Mouse (Mus musculus): ENCODE results near the gene Rps27. TPM values are rescaled to one million over a fixed set of nuclear protein-coding genes. Genes with fewer than 3 reads are reported as not detected.

Gene Rps27
- polyA plus RNA-seq, 1 experiment from 2014 or later, result 2,244 TPM

DNA sequence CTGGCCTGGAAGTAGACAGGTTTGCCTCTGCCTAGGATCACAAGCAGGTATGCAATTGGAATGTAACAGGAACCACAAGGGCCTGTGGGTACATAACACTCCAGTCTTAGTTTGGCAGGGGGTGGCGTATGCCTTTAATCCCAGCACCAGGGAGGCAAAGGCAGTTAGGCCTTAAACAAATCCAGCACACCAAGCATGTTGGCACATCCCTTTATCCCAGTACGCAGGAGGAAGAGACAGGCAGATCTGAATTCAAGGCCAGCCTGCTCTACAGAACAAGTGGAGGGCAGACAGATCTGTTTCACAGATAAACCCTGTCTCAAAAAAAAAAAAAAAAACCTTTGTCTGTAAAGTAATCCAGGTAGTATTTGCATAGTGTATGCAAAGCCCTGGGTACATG lies 4.8 kb downstream of the Rps27 start:
- 89% methylated on average over 2 of the region's 2 CpGs for WGBS
- no peak for ATAC-seq (replicated peaks; ENCODE audit: low FRiP score, low TSS enrichment, low read depth)

DNA sequence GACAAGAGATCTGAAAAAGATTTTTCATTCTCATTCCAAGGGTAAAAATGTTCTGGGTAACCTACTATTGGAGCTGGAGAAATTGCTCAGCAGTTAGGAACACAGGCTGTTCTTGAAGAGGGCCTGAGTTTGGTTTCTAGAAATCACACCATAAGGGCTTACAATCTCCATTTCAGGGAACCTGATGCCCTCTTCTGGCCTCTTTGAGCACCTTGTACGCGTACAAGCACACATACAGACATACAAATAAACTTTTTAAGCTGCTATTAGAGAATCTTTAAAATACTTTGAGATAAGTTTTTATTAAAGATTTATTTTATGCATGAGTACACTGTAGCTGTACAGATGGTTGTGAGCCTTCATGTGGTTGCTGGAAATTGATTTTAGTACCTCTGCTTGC lies 8.9 kb downstream of the Rps27 start:
- no peak for ATAC-seq (replicated peaks; ENCODE audit: low FRiP score, low TSS enrichment, low read depth)
- H3K9me3 ChIP-seq (ENCODE audit: control insufficient read depth, low read length), result no peaks in the 10 kb centered on the region
- no peak overlapping the region for H3K27ac ChIP-seq (ENCODE audit: low read depth)
- no peak overlapping the region for H3K4me3 ChIP-seq (ENCODE audit: low read depth, low read length)
- H3K27me3 ChIP-seq (replicated peaks; ENCODE audit: control insufficient read depth, insufficient read depth, low read length), result no peaks in the 10 kb centered on the region
- H3K36me3 ChIP-seq (ENCODE audit: control insufficient read depth, insufficient read depth, low read length), result peaks cover 24% of the 10 kb centered on the region
- H3K4me1 ChIP-seq (replicated peaks; ENCODE audit: control insufficient read depth, insufficient read depth, low read length), result no peaks in the 10 kb centered on the region
- 92% methylated on average over 2 of the region's 2 CpGs for WGBS
- H3K4me2 ChIP-seq (ENCODE audit: low read length), result no peak overlapping the region
- DNase-seq (ENCODE audit: low spot score), result no peak
- no peak overlapping the region for H3K9ac ChIP-seq (ENCODE audit: low read length)

More for the DNA sequence above, 4.8 kb downstream of the Rps27 start:
- DNase-seq (ENCODE audit: low spot score), result no peak
- Histone ChIP-seq H3K36me3 (ENCODE audit: control insufficient read depth, insufficient read depth, low read length) (peaks cover 53% of the 10 kb centered on the region), H3K4me3 (ENCODE audit: low read depth, low read length) (no peak overlapping the region), H3K4me1 (replicated peaks; ENCODE audit: control insufficient read depth, insufficient read depth, low read length) (peaks cover 15% of the 10 kb centered on the region), H3K4me2 (ENCODE audit: low read length) (no peak overlapping the region), H3K27ac (ENCODE audit: low read depth) (no peak overlapping the region), H3K27me3 (replicated peaks; ENCODE audit: control insufficient read depth, insufficient read depth, low read length) (no peaks in the 10 kb centered on the region), H3K9ac (ENCODE audit: low read length) (no peak overlapping the region), H3K9me3 (ENCODE audit: control insufficient read depth, low read length) (no peaks in the 10 kb centered on the region)

DNA sequence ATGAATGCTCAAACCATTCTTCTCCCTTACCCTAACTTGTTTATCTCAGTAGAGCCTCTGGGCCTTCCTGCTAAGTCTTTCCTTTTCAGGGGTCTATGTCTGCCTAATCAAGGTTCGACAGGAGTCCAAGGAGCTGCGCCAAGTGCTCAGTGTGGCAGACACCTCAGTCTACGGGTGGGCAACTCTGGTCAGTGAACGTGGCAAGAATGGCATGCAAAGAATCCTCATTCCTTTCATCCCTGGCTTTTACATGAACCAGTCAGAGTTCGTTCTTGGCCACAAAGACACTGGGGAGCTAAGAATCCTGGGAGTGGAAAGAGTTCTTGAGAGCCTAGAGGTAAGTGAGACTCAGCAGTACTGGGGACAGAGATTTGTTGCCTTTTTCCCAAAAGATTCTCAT lies 9.8 kb downstream of the Rps27 start:
- no peaks in the 10 kb centered on the region for H3K27me3 ChIP-seq (replicated peaks; ENCODE audit: control insufficient read depth, insufficient read depth, low read length)
- ATAC-seq (replicated peaks; ENCODE audit: low FRiP score, low TSS enrichment, low read depth) (no peak), DNase-seq (ENCODE audit: low spot score) (no peak)
- peaks cover 14% of the 10 kb centered on the region for H3K36me3 ChIP-seq (ENCODE audit: control insufficient read depth, insufficient read depth, low read length)
- no peak overlapping the region for H3K27ac ChIP-seq (ENCODE audit: low read depth)
- 65% methylated on average over 5 of the region's 5 CpGs for WGBS
- H3K9ac ChIP-seq (ENCODE audit: low read length), result no peak overlapping the region
- H3K9me3 ChIP-seq (ENCODE audit: control insufficient read depth, low read length), result no peaks in the 10 kb centered on the region
- no peak overlapping the region for H3K4me2 ChIP-seq (ENCODE audit: low read length)
- H3K4me1 ChIP-seq (replicated peaks; ENCODE audit: control insufficient read depth, insufficient read depth, low read length), result no peaks in the 10 kb centered on the region
- no peak overlapping the region for H3K4me3 ChIP-seq (ENCODE audit: low read depth, low read length)

DNA sequence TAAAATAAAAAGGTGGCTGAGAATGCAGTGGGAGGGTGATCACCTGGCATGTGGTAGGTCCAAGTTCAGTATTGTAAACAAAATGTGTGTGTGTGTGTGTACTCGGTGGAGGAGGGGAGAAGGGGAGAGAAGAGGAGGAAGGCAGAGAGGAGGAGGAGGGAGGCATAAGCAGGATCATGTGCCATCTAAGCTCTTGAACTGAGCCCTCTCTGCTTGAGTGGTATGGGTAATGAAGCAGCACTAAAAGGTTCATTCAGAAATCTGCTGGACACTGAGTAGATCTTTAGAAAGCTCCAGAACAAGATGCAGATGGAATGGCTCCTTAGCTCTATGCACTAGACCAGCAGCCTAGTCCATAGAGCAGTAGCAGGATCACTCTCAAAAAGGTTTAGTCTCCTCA lies 10.6 kb downstream of the Rps27 start:
- Histone ChIP-seq H3K4me3 (ENCODE audit: low read depth, low read length) (no peak overlapping the region), H3K4me1 (replicated peaks; ENCODE audit: control insufficient read depth, insufficient read depth, low read length) (no peaks in the 10 kb centered on the region), H3K9me3 (ENCODE audit: control insufficient read depth, low read length) (no peaks in the 10 kb centered on the region), H3K9ac (ENCODE audit: low read length) (no peak overlapping the region), H3K27ac (ENCODE audit: low read depth) (no peak overlapping the region), H3K36me3 (ENCODE audit: control insufficient read depth, insufficient read depth, low read length) (peaks cover 7% of the 10 kb centered on the region), H3K4me2 (ENCODE audit: low read length) (no peak overlapping the region), H3K27me3 (replicated peaks; ENCODE audit: control insufficient read depth, insufficient read depth, low read length) (no peaks in the 10 kb centered on the region)
- 52% methylated on average over 1 of the region's 1 CpGs for WGBS
- ATAC-seq (replicated peaks; ENCODE audit: low FRiP score, low TSS enrichment, low read depth) (no peak), DNase-seq (ENCODE audit: low spot score) (no peak)

DNA sequence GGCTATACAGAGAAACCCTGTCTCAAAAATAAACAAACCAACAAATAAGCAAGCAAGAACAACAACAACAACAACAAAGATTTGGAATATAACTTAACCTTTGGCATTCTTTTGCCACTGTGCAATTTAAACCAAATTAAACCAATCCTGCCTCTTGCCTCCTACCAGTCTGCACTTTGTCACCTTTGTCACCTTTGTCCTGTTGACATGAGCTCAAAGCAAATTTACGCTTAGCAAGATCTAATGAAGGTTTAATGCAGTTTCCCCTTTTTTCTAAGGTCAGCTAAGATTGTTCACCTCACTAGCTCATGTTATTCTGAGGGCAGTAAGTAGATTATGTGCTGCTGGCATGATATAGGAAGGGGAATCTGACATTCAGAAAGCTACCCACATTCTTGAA lies 15.9 kb downstream of the Rps27 start:
- H3K4me3 ChIP-seq (ENCODE audit: low read depth, low read length), result no peak overlapping the region
- no peaks in the 10 kb centered on the region for H3K9me3 ChIP-seq (ENCODE audit: control insufficient read depth, low read length)
- H3K36me3 ChIP-seq (ENCODE audit: control insufficient read depth, insufficient read depth, low read length), result no peaks in the 10 kb centered on the region
- no peak overlapping the region for H3K9ac ChIP-seq (ENCODE audit: low read length)
- H3K27ac ChIP-seq (ENCODE audit: low read depth), result no peak overlapping the region
- no peaks in the 10 kb centered on the region for H3K4me1 ChIP-seq (replicated peaks; ENCODE audit: control insufficient read depth, insufficient read depth, low read length)
- no peak for ATAC-seq (replicated peaks; ENCODE audit: low FRiP score, low TSS enrichment, low read depth)
- H3K27me3 ChIP-seq (replicated peaks; ENCODE audit: control insufficient read depth, insufficient read depth, low read length), result no peaks in the 10 kb centered on the region
- DNase-seq (ENCODE audit: low spot score), result no peak
- 65% methylated on average over 1 of the region's 1 CpGs for WGBS
- no peak overlapping the region for H3K4me2 ChIP-seq (ENCODE audit: low read length)

DNA sequence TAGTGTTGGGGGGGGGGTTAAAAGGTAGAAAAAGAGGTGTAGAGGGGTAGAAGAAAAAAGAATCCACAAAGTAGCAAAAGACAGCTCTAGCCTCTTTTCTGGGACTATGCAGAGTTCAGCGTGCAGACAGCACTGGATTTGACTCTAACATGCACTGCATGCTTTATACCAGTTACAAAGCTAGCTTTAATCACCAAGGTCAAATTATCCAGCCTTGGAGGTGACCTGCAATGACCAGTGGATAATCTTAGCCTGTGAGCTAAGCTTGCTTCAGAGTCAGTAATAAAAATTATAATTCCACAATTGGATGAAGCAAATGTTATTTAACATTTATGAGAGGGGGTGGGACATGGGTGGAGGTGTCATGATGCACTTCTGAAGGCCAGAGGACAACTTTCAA lies 17.8 kb downstream of the Rps27 start:
- Histone ChIP-seq H3K27me3 (replicated peaks; ENCODE audit: control insufficient read depth, insufficient read depth, low read length) (no peaks in the 10 kb centered on the region), H3K9ac (ENCODE audit: low read length) (no peak overlapping the region), H3K4me2 (ENCODE audit: low read length) (no peak overlapping the region), H3K9me3 (ENCODE audit: control insufficient read depth, low read length) (no peaks in the 10 kb centered on the region), H3K27ac (ENCODE audit: low read depth) (no peak overlapping the region), H3K4me3 (ENCODE audit: low read depth, low read length) (no peak overlapping the region), H3K36me3 (ENCODE audit: control insufficient read depth, insufficient read depth, low read length) (no peaks in the 10 kb centered on the region), H3K4me1 (replicated peaks; ENCODE audit: control insufficient read depth, insufficient read depth, low read length) (no peaks in the 10 kb centered on the region)
- DNase-seq (ENCODE audit: low spot score), result no peak
- no peak for ATAC-seq (replicated peaks; ENCODE audit: low FRiP score, low TSS enrichment, low read depth)
- WGBS, result 69% methylated on average over 1 of the region's 1 CpGs

DNA sequence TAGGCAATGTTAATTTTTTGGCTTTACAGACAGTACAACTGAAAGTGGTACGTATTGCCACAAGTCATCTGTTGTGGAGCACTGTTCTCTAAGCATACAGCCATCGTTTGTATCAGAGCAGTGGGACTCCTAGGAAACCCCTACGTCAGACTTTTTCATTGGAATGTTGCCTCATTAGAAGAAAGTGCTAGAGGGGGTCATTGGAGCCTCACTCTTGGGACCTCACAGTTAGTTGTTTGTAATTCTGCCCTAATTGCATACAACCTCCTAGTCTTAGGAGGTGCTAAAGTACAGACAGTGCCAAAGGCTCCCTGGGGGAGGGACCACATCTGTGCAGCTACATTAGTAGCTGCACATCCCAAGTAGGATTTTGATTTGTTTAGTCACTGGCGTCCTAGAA lies 18.7 kb downstream of the Rps27 start:
- H3K4me1 ChIP-seq (replicated peaks; ENCODE audit: control insufficient read depth, insufficient read depth, low read length), result no peaks in the 10 kb centered on the region
- no peak for DNase-seq (ENCODE audit: low spot score)
- H3K27ac ChIP-seq (ENCODE audit: low read depth), result no peak overlapping the region
- H3K4me2 ChIP-seq (ENCODE audit: low read length), result no peak overlapping the region
- no peaks in the 10 kb centered on the region for H3K9me3 ChIP-seq (ENCODE audit: control insufficient read depth, low read length)
- H3K9ac ChIP-seq (ENCODE audit: low read length), result no peak overlapping the region
- 54% methylated on average over 4 of the region's 4 CpGs for WGBS
- no peaks in the 10 kb centered on the region for H3K27me3 ChIP-seq (replicated peaks; ENCODE audit: control insufficient read depth, insufficient read depth, low read length)
- ATAC-seq (replicated peaks; ENCODE audit: low FRiP score, low TSS enrichment, low read depth), result no peak
- no peak overlapping the region for H3K4me3 ChIP-seq (ENCODE audit: low read depth, low read length)
- H3K36me3 ChIP-seq (ENCODE audit: control insufficient read depth, insufficient read depth, low read length), result no peaks in the 10 kb centered on the region

DNA sequence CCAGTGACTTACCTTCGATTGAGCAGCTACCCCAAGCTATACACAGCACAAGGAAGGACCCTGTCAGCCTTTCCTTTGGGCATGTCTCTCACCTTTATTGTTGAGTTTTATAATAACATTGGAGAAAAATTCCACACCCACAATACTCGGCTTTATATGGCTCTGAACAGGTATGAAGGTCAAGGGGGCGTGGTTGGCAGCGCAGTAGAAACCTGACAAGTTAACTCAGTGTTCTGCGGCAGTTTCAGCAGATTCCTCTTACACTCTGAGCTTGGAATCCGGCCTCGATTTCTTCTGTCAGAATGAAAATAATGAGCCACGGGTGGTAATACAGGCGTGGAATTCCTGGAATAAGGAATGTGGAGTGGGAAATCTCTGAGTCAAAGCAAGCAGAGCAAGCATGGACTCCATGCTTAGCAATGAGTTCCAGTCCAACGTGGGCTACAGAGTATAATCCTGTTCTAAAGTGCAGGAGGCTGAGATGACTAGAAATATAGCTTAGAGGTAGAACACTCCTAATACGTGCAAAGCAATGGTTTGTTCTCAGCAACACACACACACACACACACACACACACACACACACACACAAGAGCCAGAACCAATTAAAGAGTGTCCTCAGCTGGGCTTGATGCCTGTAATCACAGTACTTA lies 22.5 kb downstream of the Rps27 start:
- DNase-seq (ENCODE audit: low spot score) (peak; percentile 60), ATAC-seq (replicated peaks; ENCODE audit: low FRiP score, low TSS enrichment, low read depth) (no peak)
- Histone ChIP-seq H3K27ac (ENCODE audit: low read depth) (no peak overlapping the region), H3K4me1 (replicated peaks; ENCODE audit: control insufficient read depth, insufficient read depth, low read length) (no peaks in the 10 kb centered on the region), H3K4me2 (ENCODE audit: low read length) (no peak overlapping the region), H3K4me3 (ENCODE audit: low read depth, low read length) (no peak overlapping the region), H3K9ac (ENCODE audit: low read length) (no peak overlapping the region), H3K9me3 (ENCODE audit: control insufficient read depth, low read length) (no peaks in the 10 kb centered on the region), H3K27me3 (replicated peaks; ENCODE audit: control insufficient read depth, insufficient read depth, low read length) (no peaks in the 10 kb centered on the region), H3K36me3 (ENCODE audit: control insufficient read depth, insufficient read depth, low read length) (no peaks in the 10 kb centered on the region)
- 67% methylated on average over 11 of the region's 11 CpGs for WGBS

DNA sequence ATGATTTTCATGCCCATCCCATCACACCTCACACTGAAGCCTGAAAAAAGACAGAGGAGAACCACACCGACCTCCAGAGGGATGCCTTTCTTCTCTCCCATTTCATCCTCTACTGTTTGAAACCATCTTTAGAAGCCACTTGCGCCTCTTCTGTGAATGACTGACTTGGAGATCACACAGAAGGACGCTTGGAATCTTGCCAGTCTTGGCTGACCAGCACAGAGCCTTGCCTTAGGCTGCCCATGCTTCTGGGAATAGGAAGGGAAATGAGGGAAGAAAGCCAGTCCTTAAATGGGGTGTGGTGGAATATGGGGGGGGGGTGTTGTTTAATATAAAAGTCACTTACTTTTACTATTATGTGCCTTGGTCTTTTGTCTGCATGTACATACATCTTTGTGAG lies 29.9 kb downstream of the Rps27 start:
- Histone ChIP-seq H3K27ac (ENCODE audit: low read depth) (no peak overlapping the region), H3K9ac (ENCODE audit: low read length) (no peak overlapping the region), H3K27me3 (replicated peaks; ENCODE audit: control insufficient read depth, insufficient read depth, low read length) (no peaks in the 10 kb centered on the region), H3K9me3 (ENCODE audit: control insufficient read depth, low read length) (no peaks in the 10 kb centered on the region), H3K36me3 (ENCODE audit: control insufficient read depth, insufficient read depth, low read length) (no peaks in the 10 kb centered on the region), H3K4me3 (ENCODE audit: low read depth, low read length) (no peak overlapping the region), H3K4me2 (ENCODE audit: low read length) (no peak overlapping the region), H3K4me1 (replicated peaks; ENCODE audit: control insufficient read depth, insufficient read depth, low read length) (no peaks in the 10 kb centered on the region)
- no peak for ATAC-seq (replicated peaks; ENCODE audit: low FRiP score, low TSS enrichment, low read depth)
- DNase-seq (ENCODE audit: low spot score), result no peak
- WGBS, result 76% methylated on average over 3 of the region's 3 CpGs
